Mouse (Mus musculus) frontal cortex, postnatal 14 days (tissue): ENCODE measurements around the gene Arhgef2.

ENCODE experiments used
- DNase-seq, 2 experiments: peaks; one replicate each; pipeline ENCODE4 v3.0.0; 2022; ENCODE audit warnings: low spot score in 2 of 2

Arhgef2 gene

DNA sequence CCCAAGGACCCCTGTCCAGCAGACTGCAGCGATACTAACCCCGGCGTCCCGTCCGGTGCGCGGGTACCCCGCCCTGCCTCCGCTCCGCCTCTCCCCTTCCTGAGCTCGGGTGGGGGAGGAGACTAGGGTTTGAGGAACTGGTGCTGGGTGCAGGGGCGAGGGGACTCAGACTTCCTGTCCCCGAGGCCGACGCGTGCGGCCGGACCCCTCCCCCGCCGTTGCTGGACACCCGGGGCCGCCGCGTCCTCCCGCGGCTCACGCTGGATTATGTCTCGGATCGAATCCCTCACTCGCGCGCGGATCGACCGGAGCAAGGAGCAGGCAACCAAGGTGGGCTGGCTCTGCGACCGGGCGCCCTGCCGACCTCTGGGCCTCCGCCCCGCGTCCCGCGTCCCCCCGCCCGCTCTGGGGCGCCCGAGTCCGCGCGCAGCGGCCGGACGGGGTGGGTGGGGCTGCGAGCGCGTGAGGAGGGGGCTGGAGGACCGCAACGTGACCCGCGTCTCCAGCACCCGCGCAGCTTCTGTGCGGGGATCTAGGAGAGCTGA lies 15.3 kb downstream of the Arhgef2 start:
- DNase-seq: peak in 1 of 2 experiments; percentile 53

DNA sequence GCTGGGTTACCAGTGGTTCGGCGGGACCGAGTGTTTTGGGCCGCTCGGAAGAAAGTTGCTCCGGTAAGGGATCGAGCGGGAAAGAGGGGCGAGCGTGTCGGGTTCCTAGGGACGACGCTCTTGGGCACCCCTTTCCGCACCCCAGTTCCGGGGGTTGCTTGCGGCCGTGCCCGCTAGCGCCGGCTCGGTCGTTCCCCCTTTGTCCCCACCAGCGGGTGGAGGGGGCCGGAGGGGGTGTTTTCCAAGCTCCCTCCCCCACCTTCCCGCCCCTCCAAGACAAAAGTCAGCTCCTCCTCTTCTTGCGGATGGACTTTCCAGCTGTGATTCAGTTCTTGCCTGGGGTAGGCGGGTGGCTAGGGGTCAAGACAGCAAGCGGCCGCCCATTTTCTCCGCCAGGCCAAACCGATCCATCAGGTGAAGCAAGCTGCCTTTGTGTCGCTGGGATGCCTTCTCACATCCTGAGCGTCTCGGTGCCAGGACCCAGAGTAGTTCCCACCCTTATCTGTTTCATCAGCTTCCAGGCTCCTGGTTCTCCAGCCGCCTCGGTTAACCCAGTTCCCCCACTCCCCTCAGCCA lies 15.9 kb downstream of the Arhgef2 start:
- DNase-seq: no peak

DNA sequence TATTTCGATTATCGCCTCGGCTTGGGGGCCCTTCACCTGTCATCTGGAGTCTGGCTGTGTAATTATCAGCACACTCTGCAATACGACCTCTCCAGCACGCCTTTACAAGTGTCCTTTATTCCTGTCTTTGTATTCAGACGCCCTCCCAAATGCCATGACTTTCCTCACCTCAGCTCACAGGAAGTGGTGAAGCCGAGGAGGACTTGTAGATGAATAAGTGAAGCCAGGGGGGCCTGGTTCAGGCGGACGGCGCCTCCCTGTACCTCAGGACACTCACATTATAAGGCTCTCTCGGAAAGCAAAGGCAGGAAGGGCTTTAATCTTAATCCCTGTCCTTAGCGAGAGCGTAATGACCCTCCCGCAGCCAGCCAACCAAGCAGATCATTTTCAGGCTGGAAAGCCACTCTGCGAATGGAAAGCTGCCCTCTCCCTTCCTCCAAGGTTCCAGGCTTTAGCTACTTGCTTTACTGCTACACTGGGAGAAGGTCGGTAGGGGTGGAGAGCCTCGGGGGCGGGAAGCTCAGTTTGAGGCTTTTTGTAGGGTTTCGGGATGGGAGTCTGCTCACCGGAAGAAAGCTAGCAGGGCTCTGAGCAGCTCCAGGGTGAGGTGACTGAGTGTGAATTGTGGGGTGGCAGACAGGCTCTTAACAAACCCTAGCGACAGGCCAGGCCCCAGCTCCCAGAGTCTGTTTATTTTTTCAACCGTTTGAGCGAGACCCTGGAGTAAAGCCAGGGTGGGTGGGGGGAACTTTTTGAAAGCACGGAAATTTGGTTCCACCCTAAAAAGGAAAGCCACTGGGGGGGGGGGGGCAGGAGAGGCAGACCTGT lies 16.6 kb downstream of the Arhgef2 start:
- DNase-seq: no peak

DNA sequence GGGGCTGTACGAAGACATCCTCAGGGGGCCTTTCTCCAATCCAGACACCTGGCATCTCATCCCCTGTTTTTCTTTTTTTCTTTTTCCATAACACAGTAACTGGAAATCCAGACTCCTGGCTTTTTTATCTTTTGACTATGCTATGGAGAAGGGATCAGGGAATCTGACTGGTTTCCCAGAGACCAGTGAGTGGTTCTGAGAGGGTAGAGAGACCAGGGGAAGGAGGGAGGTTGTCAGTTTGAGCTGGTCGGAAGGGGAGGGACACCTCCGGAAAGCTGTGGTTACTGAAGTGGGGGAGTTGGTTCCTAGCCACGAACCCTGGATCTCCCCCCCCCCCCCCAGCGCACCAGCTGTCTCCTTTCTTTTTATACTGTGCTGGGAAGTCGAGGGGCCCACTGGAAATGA lies 17.2 kb downstream of the Arhgef2 start:
- no peak for DNase-seq

DNA sequence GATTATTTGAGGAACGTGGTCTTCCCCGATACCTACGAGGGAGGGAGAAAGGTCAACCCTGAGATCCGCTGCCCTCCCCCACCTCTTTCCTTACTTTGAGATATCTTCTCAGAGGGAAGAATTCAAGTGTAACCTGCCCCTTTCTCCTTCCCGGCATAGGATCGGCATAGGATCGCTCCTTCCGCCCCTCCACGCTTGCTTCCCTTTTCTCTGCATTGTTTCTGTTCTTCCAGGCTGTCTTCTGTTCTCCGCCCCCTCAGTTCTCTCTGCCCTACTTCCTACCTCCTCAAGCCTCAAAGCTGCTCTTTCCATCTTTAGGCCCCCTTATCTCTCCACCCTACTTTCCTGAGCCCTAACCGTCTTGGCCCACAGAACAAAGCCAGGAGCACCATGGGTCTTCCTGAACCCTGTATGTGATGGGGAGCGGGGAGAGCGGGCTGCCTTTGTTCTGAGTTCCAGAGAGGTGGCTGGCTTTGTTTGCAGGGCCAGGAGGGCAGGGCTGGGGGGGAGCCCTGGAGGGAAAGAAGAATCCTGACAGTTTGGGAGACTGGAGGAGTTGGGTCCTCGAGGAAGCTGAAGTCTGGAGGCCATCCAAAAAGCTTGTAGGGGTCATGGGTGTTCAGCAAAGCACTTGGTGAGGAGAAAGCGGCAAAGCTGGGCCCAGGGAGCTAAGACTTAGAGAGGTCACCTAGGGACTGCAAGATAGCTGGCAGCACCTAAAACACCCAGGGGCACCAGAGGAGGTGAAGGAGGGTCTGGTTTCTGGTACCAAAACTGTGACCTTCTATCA lies 17.8 kb downstream of the Arhgef2 start:
- DNase-seq: no peak

DNA sequence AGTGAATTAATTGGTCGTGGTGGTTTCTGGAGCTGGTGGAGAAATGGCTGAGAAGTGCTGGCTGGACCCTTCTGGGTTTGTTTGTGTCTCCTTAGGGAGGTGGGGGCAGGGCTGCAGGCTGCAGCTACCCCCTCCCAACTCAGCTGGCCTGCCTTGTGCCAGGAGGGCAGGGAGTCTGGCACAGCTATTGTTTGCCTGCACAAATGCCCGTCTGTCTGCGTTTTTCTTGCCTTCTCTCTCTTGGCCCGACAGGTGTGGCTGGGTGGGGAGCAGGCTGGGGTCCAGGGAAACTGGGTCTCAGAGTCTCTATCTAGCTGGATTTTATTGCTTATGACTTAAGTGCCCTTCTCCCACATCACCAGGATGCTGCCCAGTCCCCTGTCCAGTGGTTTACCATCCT lies 18.6 kb downstream of the Arhgef2 start:
- no peak for DNase-seq

DNA sequence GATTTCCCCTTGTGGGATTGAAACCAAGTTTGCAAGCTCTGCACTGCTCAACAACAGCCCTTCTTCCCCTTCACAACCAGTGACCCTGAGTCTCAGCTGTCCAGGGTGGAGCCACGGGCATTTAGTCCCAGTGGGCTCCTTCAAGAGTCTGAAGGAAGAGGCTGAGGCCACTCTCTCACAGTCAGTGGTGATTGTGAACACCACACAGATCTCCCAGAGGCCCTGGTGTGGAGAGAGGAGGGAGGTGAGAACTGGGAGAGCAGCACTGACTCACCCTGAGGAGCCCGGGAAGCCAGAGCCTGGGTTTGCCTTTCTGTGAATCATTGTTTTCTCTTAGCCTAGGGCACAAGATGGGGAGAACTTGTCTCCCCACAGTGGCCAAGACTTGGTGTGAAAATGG lies 19.2 kb downstream of the Arhgef2 start:
- no peak for DNase-seq

DNA sequence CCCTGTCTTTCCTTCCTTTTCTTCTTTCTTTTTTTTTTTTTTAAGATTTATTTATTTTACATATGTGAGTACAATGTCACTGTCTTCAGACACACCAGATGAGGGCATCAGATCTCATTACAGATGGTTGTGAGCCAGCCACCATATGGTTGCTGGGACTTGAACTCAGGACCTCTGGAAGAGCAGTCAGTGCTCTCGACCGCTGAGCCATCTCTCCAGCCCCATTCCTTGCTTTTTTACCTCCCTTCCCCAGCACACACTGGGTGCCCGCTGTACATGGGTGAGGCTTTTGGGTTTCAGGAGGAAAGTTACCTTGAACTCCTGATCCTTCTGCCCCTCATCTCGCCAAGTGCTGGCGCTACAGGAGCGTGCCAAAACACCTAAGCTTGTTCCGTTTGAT lies 19.8 kb downstream of the Arhgef2 start:
- no peak for DNase-seq

DNA sequence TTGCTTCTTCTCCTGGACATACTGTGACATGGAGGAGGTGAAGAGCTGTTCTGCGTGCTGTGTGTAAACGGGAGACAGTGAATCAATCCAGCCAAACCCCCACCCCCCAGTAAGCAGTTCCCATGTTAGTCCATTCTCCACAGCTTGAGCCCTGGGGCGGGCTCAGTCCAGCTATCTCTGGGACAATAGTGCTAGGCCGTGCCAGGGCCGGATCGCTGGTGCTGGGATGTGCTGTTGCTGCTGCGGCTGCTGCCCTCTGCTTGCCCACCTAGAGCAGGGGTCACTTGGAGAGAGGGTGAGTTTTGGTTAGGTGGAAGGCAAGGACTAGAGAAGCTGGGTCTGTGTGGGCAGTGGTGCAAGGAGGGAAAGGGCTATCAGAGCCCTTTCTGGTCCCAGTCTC lies 20.6 kb downstream of the Arhgef2 start:
- DNase-seq: no peak

DNA sequence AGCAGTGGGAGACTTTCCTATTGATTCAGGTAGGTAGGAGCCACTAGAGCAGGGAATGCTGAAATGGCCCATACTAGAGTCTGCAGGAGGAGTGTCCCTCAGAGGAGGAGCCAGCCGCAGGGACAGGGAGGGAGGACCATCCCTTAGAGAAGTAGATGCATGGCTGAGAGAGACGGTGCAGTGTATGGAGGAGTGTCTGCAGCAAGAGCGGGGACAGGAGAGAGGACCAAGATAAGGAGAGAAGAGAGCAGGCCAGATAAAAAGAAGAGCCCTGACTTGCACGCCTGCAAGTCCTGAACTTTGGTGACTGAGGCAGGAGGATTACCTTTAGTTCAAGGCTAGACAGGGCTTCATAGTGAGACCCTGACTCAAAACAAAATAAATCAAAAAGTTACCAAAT lies 21.3 kb downstream of the Arhgef2 start:
- DNase-seq: no peak

DNA sequence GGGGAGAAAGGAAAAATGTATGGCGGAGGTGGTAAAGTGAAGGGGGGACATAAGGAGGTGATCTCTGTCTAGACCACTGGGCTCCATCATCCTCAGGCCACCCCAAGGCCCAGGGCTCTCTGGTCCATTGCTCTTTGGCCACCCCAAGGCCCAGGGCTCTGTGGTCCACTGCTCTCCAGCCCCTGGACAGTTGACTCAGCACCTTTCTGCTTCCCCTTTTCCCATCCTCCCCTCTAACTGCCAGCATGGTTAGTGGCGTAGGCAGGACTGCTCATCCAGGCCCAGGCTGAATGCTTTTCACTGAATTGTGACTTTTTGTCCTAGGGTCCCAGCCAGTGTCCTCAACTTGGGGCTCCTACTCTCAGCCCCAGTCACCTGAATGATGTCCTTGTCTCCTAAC lies 21.8 kb downstream of the Arhgef2 start:
- no peak for DNase-seq

DNA sequence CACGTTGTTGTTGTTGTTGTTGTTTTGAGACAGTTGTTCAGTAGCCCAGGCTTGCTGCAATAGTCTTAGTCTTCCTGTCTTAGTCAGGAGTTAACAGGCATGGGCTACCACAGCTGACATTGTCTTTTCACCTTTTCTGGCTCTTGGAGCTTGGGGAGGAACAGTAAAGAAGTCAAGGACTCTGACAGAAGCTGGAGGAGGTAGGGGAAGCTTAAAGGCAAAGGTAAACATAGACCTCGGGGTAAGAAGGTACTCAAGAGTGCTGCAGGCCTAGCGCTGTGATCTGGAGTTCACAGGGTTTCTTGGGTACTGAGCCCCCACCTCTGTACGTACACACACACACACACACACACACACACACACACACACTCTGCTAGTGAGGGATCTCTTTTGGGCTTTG lies 23.0 kb downstream of the Arhgef2 start:
- no peak for DNase-seq

DNA sequence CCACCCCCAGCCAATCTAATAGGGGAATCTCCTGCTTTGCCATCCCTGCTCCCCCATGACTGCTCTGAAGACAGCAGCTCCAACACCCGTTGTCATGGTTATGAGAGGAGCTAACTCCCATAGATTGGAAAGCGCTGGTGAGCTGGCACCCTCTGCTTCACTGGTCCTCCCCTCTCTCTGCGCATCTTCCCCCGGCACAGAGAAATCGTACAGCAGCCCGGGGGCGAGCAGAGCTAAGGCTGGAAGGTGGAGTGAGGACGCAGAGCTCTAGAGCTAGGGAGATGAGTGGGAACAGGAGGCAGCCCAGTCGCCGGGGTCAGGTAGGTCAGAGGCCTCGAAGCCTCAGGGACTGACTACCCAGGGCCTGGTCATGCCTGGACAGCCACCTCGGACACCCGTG lies 23.5 kb downstream of the Arhgef2 start:
- peak; percentile 73 to 81 for DNase-seq

DNA sequence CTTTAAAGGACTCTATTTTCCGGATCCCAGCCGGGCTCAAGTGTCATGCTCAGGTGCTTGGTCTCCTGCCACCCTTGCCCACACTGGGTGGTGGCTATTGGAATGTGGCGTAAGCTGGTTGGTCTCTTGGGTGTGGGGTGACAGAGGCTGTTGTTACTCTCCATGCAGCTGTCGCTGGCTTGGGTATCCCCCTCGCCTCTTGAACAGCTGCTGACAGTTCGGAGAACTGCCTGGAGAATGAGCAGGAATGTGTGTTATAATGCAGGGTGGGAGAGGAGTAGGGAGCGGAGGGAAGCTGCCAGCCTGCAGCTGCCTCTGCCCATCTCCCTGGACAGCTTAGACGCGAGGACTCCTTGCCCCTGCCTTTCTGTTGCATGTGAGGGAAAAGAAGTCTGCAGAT lies 24.3 kb downstream of the Arhgef2 start:
- DNase-seq: no peak

DNA sequence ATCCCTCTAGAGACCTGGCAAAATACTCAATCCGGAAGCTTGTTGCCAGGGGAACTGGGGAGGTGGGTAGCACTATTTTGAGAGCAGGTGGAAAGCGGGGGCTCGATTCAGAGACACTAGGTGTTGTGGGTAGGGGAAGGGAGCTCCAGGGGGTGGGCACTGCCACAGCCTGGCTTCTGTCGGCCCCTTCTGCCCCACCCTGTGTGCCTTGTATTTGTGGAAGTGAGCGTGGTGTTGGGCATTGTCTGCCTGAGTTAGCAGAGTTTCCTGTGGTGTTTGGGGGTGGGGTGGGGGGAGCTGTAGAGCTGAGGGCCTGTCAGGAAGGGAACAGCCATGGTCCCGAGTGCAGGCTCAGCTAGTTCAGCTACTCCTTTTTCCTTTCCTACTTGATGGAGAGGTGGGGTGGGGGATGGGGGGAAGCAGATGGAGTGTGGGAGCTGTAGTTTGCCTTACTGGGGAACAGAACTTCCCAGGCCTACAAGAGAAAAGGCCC lies 25.1 kb downstream of the Arhgef2 start:
- no peak for DNase-seq

DNA sequence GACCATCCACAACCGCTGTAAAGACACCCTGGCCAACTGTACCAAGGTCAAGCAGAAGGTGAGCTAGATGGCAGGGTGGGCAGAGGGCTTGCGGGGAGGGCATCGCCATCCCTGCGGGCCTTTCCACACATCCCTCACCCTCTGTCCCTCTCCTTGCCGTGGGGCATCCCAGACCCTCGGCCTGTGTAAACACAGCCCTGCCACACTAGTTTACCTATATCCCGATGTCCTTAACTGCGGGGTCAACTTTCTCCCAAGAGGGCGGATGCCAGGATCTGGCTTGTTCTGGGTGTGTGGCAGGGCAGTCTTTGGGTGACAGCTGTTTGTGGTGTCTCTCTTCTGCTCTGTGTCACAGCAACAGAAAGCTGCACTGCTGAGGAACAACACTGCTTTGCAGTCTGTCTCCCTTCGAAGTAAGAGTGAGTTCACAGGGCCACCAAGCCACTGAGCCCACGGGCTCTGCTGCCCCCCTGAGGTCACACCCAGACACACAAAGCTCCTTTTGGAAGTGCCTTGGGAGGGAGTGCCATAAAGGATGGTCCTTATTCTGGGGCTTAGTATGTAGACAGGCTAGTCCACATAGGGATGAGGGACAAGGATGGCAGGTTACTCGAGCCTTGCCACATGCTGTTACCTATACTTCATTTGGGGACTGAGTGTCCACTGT lies 26.3 kb downstream of the Arhgef2 start:
- no peak for DNase-seq

DNA sequence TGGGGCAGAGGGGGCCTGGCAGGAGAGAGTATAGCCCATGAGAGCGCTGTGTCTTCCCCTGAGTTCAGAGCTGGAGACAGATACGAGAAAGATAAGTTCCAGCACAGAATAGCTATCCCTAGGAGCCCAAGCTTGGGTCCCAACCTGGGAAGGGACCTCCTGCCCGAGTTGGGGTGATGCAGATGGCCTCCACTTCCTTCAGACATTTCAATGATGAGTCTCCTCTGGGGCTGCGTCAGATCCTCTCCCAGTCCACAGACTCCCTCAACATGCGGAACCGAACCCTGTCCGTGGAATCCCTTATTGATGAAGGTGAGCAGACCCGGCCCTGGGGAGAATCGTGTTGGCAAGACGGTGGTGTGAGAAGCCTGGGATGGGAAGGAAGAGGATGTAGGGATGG lies 27.3 kb downstream of the Arhgef2 start:
- no peak for DNase-seq

DNA sequence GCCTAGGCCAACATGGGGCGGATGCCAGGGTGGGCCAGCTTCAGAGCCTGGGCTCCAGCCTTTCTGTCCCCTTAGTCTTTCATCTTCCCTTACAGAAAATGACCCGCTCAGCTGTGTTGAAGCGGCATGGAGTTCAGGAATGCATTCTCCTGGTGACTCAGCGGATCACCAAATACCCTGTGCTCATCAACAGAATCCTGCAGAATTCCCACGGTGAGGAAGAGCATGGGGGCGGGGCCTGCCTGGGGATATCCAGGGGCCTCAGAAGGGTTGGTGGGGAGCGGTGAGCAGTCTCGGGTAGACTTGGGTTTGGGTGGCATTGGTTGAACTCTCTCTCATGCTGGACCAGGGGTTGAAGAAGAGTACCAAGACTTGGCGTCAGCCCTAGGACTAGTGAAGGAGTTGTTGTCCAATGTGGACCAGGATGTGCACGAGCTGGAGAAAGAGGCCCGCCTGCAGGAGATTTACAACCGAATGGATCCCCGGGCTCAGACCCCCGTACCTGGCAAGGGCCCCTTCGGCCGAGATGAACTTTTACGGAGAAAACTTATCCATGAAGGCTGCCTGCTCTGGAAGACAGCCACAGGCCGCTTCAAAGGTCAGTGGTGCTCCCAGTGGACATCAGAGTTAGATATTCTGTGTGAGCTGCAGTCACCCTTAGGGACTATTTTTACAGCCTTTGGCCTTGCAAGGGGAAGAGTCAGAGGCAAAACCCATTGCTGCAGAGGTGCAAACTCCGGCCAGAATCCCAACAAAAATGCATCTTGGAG lies 29.9 kb downstream of the Arhgef2 start:
- DNase-seq: no peak

DNA sequence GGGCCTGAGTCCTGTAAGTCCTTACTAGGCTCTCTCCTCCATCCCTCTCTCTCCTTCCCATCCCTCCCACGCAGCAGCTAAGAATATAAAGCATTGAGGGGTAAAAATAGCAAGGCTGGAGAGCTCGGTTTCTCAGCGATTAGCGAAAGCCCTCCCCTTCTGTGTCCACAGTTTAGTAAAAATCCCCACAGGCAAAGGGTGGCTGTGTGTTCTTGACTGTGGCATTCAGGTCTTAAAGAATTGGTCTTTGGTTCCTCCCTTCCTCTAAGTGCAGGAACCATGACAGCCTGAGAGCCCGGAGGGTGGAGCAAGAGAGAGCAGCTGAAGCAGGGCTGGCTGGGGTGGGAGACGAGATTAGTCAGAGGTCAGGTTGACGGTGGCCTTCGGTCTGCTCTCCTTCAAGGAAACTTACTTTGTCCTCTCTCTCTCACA lies 30.8 kb downstream of the Arhgef2 start:
- DNase-seq: no peak

DNA sequence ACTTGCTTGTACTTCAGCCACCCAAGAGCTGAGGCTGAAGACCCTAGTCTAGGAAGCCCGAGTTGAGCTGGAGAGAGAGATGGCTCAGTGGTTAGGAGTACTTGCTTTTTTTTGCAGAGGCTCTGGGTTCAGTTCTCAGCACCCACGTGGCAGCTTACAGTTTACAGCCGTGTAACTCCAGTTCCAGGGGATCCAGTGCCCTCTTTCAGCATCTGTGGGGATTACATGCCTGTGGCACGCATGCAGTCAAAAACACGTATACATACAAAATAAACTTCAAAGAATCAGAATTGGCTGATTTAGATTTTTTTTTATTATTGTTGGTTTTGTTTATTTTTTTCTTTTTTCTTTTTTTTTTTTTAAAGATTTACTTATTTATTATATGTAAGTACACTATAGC lies 31.4 kb downstream of the Arhgef2 start:
- no peak for DNase-seq

DNA sequence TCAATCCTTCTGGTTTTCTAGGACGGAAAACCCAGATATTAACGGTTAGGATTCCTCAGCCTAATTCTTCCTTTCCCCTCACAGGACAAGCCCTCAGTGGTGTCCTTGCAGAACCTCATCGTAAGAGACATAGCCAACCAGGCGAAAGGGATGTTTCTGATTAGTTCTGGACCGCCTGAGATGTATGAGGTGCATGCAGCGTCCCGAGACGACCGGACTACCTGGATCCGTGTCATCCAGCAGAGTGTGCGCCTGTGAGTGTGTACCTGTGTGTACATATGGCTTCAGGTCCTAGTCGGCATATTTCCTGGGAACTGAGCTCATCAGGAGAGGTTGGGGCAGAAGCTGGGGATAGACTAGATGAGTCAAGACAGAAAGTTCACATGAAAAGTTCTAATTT lies 33.5 kb downstream of the Arhgef2 start:
- no peak for DNase-seq
